Mouse (Mus musculus) megakaryocyte, embryonic 14.5 days (primary cell): ENCODE measurements around the gene Ldb1.

Experiments used
- FLI1 ChIP-seq: IDR thresholded peaks from 2 replicates; pipeline ENCODE4 v1.6.1; 2012; ENCODE audit warnings: low read length, inconsistent platforms, mixed read lengths
- GATA1 ChIP-seq: IDR thresholded peaks from 3 replicates; pipeline ENCODE4 v1.6.1; 2012; ENCODE audit warnings: mixed read lengths, low read length, inconsistent platforms, borderline replicate concordance

GRCm38 (mm10) chr19:46086337-46086736 is 41.3 kb upstream of the Ldb1 start:
- TF ChIP-seq GATA1 (no peak), FLI1 (no peak)
